In the genomic region with DNA sequence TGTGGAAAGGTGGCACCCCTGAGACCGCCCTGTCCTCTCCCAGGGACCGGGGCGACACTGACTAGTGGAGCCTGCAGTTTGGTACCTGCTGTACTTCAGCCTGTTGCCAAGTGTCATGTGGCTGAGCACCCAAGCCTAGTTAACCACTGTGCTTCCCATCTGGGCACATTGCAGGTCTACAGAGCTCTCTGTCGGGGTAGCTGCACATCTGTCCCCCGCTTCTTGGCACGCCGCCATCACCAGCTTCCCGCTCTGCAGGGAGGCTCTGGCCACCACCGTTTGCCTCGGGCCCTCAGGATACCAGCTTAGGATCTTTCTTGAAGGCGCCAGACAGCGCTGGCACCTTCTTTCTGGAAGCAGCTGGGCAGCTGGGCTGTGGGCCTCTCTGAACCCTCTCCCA, we compare ENCODE assay signal across 9 mouse cellular contexts. TPM values are rescaled to one million over a fixed set of nuclear protein-coding genes. Genes with fewer than 3 reads are reported as not detected.
DNase-seq lines count a peak whose midpoint lies in the region; ATAC-seq lines count a peak whose summit lies in the region.
"Had no signal": no experiment of that assay in that cellular context is flagged by ENCODE, and none has a peak within 500 bp of the region (broad histone marks: within the 10 kb centered on the region; RNA-seq: fewer than 3 reads in every experiment).

No protein-coding gene starts in this region.

- peaks cover 38% of the 10 kb centered on the region for H3K27me3 ChIP-seq in kidney, embryonic 15.5 days
- H3K27me3 ChIP-seq in stomach, embryonic 15.5 days (replicated peaks) = 0 out of 2 replicates have a peak, but pooled peaks cover 3% of the 10 kb centered on the region

- no peak overlapping the region for H3K4me2 ChIP-seq in kidney, embryonic 15.5 days
- peak overlapping the region; percentile 27; the same call in 1 of the 2 replicates for H3K4me2 ChIP-seq in stomach, embryonic 15.5 days

- DNase-seq in kidney, adult 9 months = no peak
- DNase-seq in testis, postnatal 10 days (ENCODE audit: low spot score) = peak; percentile 75
- DNase-seq in testis, postnatal 14 days (ENCODE audit: low spot score) = no peak
- peak; percentile 63 for DNase-seq in heart, postnatal 4 days
- DNase-seq in liver = no peak
- DNase-seq: lung, postnatal 36 days had no signal

- H3K4me1 ChIP-seq in kidney, embryonic 15.5 days = peaks cover 55% of the 10 kb centered on the region
- H3K4me1 ChIP-seq in stomach, embryonic 15.5 days = peaks cover 51% of the 10 kb centered on the region

- H3K36me3 ChIP-seq in kidney, embryonic 15.5 days = peaks cover 14% of the 10 kb centered on the region; the same call in 1 of the 2 replicates
- H3K36me3 ChIP-seq in stomach, embryonic 15.5 days = 0 out of 2 replicates have a peak, but pooled peaks cover 3% of the 10 kb centered on the region

- 61% methylated on average over 12 of the region's 12 CpGs for WGBS in kidney, embryonic 15.5 days
- 60% methylated on average over 12 of the region's 12 CpGs for WGBS in stomach, embryonic 15.5 days

- no peak overlapping the region for H3K4me3 ChIP-seq in kidney, embryonic 15.5 days (replicated peaks)
- H3K4me3 ChIP-seq in stomach, embryonic 15.5 days (replicated peaks) = no peak overlapping the region

- H3K27ac ChIP-seq in kidney, embryonic 15.5 days = 0 out of 2 replicates have a peak overlapping the region, but pooled peaks have one; percentile 2
- H3K27ac ChIP-seq in stomach, embryonic 15.5 days = peak overlapping the region; percentile 35; the same call in 1 of the 2 replicates

- no peak overlapping the region for H3K9ac ChIP-seq in kidney, embryonic 15.5 days
- no peak overlapping the region for H3K9ac ChIP-seq in stomach, embryonic 15.5 days

- ATAC-seq in kidney, embryonic 15.5 days (replicated peaks; ENCODE audit: low FRiP score) = no peak
- ATAC-seq in stomach, embryonic 15.5 days (ENCODE audit: insufficient read depth, low FRiP score, low read depth) = no peak
- ATAC-seq in granulocyte monocyte progenitor cell, adult 5-6 weeks (replicated peaks; ENCODE audit: poor library complexity, severe bottlenecking) = no peak

- H3K9me3 ChIP-seq in kidney, embryonic 15.5 days (replicated peaks) = no peaks in the 10 kb centered on the region
- H3K9me3 ChIP-seq in stomach, embryonic 15.5 days = no peaks in the 10 kb centered on the region

RNA-seq across cellular contexts. Expression of a gene that starts 6.2 kb away (rescaled TPM):
- polyA plus RNA-seq in kidney, embryonic 15.5 days (2015; fragmentation: Nextera tagmentation; extraction: Ambion mirVana) = 8.3 and 10.0 TPM in 2 replicates
- 10 to 100 TPM; 33.5 to 37.4 TPM for total RNA-seq in heart, postnatal 4 days (2021)
- polyA plus RNA-seq in stomach, embryonic 15.5 days (2015; fragmentation: Nextera tagmentation; extraction: Ambion mirVana) = 9.6 and 10.8 TPM in 2 replicates
- total RNA-seq in granulocyte monocyte progenitor cell, adult 5-6 weeks (2014; fragmentation: Nextera tagmentation) = 32.7 and 40.9 TPM in 2 replicates
- total RNA-seq in granulocyte monocyte progenitor cell, adult 5-6 weeks (2017) = 6.9 and 8.4 TPM in 2 replicates

RNA-seq across cellular contexts. Expression of a gene that starts 57.2 kb away (rescaled TPM):
- 0.13 TPM in 1 of 2 replicates, not detected in the other for polyA plus RNA-seq in kidney, embryonic 15.5 days (2015; fragmentation: Nextera tagmentation; extraction: Ambion mirVana)
- total RNA-seq in heart, postnatal 4 days (2021) = not detected
- polyA plus RNA-seq in stomach, embryonic 15.5 days (2015; fragmentation: Nextera tagmentation; extraction: Ambion mirVana) = 0.80 and 0.94 TPM in 2 replicates
- total RNA-seq in granulocyte monocyte progenitor cell, adult 5-6 weeks (2014; fragmentation: Nextera tagmentation) = not detected in 2 replicates
- total RNA-seq in granulocyte monocyte progenitor cell, adult 5-6 weeks (2017) = not detected in 2 replicates

Comparison
In these comparisons a context has a peak if more than half of its experiments do, and no peak if none do; other contexts are left out.
1. DNase-seq: peak in testis, postnatal 10 days (single experiment) and heart, postnatal 4 days (single experiment); none in kidney, adult 9 months (single experiment), testis, postnatal 14 days (single experiment) and liver (single experiment).